Mouse (Mus musculus): Measurements from ENCODE around the gene Etnk1. TPM values are rescaled to one million over a fixed set of nuclear protein-coding genes. Genes with fewer than 3 reads are reported as not detected.
"Not testable (repeated sequence)": the region's sequence is repeated elsewhere in the genome, so short reads cannot be mapped to it uniquely, and the experiment has no call there.

Gene Etnk1
- total and polyA plus RNA-seq, 3 experiments, result 29.9 to 37.0 (median 33.6) TPM

- no peak for TF ChIP-seq MYC (IDR thresholded peaks at IDR 0.05; ENCODE audit: low read depth, low read length)
- H3K27ac ChIP-seq (ENCODE audit: control insufficient read depth, low read depth, low read length), result peak overlapping the region; percentile 33
- H3K4me3 ChIP-seq (ENCODE audit: control insufficient read depth in 1 of 2, insufficient read depth in 1 of 2, low read depth in 2 of 2, low read length in 2 of 2), result peak overlapping the region in 1 of 2 experiments; percentile 21; a peak in 2 of 4 replicates
- no peaks in the 10 kb centered on the region for H3K27me3 ChIP-seq (ENCODE audit: control insufficient read depth in 1 of 2, insufficient read depth in 2 of 2, low read length in 2 of 2)
- H3K9ac ChIP-seq (ENCODE audit: control insufficient read depth, low read depth, low read length, poor library complexity, severe bottlenecking), result no peak overlapping the region
- peaks cover 7 to 22% of the 10 kb centered on the region in 2 experiments for H3K4me1 ChIP-seq (ENCODE audit: control insufficient read depth in 1 of 2, insufficient read depth in 2 of 2, low read length in 2 of 2)
- H3K9me3 ChIP-seq (replicated peaks; ENCODE audit: insufficient read depth, low read length), result no peaks in the 10 kb centered on the region
- no peak for DNase-seq (ENCODE audit: low read depth, low spot score)
- peaks cover 0 to 21% of the 10 kb centered on the region in 2 experiments; a peak in 2 of 4 replicates for H3K36me3 ChIP-seq (ENCODE audit: control insufficient read depth in 1 of 2, insufficient read depth in 2 of 2, low read length in 2 of 2)
- no peaks in the 10 kb centered on the region for H3K79me2 ChIP-seq (ENCODE audit: control insufficient read depth, insufficient read depth, low read length, poor library complexity)
Observed at GRCm38 (mm10) chr6:143149766-143150291, 17.2 kb upstream of the Etnk1 start.

GRCm38 (mm10) chr6:143151081-143151995 lies 15.7 kb upstream of the Etnk1 start:
- Histone ChIP-seq H3K27ac (ENCODE audit: control insufficient read depth, low read depth, low read length) (peak overlapping the region; percentile 75), H3K9ac (ENCODE audit: control insufficient read depth, low read depth, low read length, poor library complexity, severe bottlenecking) (peak overlapping the region; percentile 54), H3K4me1 (ENCODE audit: control insufficient read depth in 1 of 2, insufficient read depth in 2 of 2, low read length in 2 of 2) (peaks cover 7 to 22% of the 10 kb centered on the region in 2 experiments), H3K36me3 (ENCODE audit: control insufficient read depth in 1 of 2, insufficient read depth in 2 of 2, low read length in 2 of 2) (peaks cover 0 to 21% of the 10 kb centered on the region in 2 experiments; a peak in 2 of 4 replicates), H3K4me3 (ENCODE audit: control insufficient read depth in 1 of 2, insufficient read depth in 1 of 2, low read depth in 2 of 2, low read length in 2 of 2) (peak overlapping the region in 1 of 2 experiments; percentile 17; a peak in 1 of 4 replicates)
- H3K27me3 ChIP-seq (ENCODE audit: control insufficient read depth in 1 of 2, insufficient read depth in 2 of 2, low read length in 2 of 2); H3K9me3 ChIP-seq (replicated peaks; ENCODE audit: insufficient read depth, low read length); H3K79me2 ChIP-seq (ENCODE audit: control insufficient read depth, insufficient read depth, low read length, poor library complexity): not testable (repeated sequence)
- TF ChIP-seq TBP (IDR thresholded peaks at IDR 0.05; ENCODE audit: low read depth, low read length) (0 out of 2 replicates have a peak, but pooled peaks have one; percentile 21), ZNF384 (IDR thresholded peaks at IDR 0.05; ENCODE audit: low read depth, low read length) (peak; percentile 89), CHD2 (IDR thresholded peaks at IDR 0.05; ENCODE audit: low read length) (peak; percentile 11; the same call in 1 of the 2 replicates), ETS1 (IDR thresholded peaks at IDR 0.05; ENCODE audit: low read depth, low read length) (0 out of 2 replicates have a peak, but pooled peaks have one; percentile 26), EP300 (IDR thresholded peaks at IDR 0.05; ENCODE audit: low read depth in 1 of 2, low read length in 2 of 2) (peak in 1 of 2 experiments; percentile 35; a peak in 1 of 4 replicates)
- DNase-seq (ENCODE audit: low read depth, low spot score), result peak; percentile 81

GRCm38 (mm10) chr6:143152321-143152827 lies 14.6 kb upstream of the Etnk1 start:
- Histone ChIP-seq H3K27ac (ENCODE audit: control insufficient read depth, low read depth, low read length) (no peak overlapping the region), H3K4me1 (ENCODE audit: control insufficient read depth in 1 of 2, insufficient read depth in 2 of 2, low read length in 2 of 2) (peaks cover 7 to 22% of the 10 kb centered on the region in 2 experiments)
- DNase-seq (ENCODE audit: low read depth, low spot score), result no peak

More at GRCm38 (mm10) chr6:143152321-143152827, 14.6 kb upstream of the Etnk1 start:
- Histone ChIP-seq H3K79me2 (ENCODE audit: control insufficient read depth, insufficient read depth, low read length, poor library complexity) (no peaks in the 10 kb centered on the region), H3K9ac (ENCODE audit: control insufficient read depth, low read depth, low read length, poor library complexity, severe bottlenecking) (no peak overlapping the region), H3K36me3 (ENCODE audit: control insufficient read depth in 1 of 2, insufficient read depth in 2 of 2, low read length in 2 of 2) (peaks cover 0 to 21% of the 10 kb centered on the region in 2 experiments; a peak in 2 of 4 replicates), H3K4me3 (ENCODE audit: control insufficient read depth in 1 of 2, insufficient read depth in 1 of 2, low read depth in 2 of 2, low read length in 2 of 2) (no peak overlapping the region), H3K9me3 (replicated peaks; ENCODE audit: insufficient read depth, low read length) (no peaks in the 10 kb centered on the region), H3K27me3 (ENCODE audit: control insufficient read depth in 1 of 2, insufficient read depth in 2 of 2, low read length in 2 of 2) (no peaks in the 10 kb centered on the region)
- TF ChIP-seq MAX (IDR thresholded peaks at IDR 0.05; ENCODE audit: low read length) (no peak), EP300 (IDR thresholded peaks at IDR 0.05; ENCODE audit: low read depth in 1 of 2, low read length in 2 of 2) (no peak), UBTF (IDR thresholded peaks at IDR 0.05; ENCODE audit: borderline replicate concordance, insufficient read depth, low read depth, low read length) (no peak), USF1 (IDR thresholded peaks at IDR 0.05; ENCODE audit: low read depth, low read length) (no peak), ZNF384 (IDR thresholded peaks at IDR 0.05; ENCODE audit: low read depth, low read length) (no peak), CHD2 (IDR thresholded peaks at IDR 0.05; ENCODE audit: low read length) (no peak), JUND (IDR thresholded peaks at IDR 0.05; ENCODE audit: low read depth, low read length) (no peak), TBP (IDR thresholded peaks at IDR 0.05; ENCODE audit: low read depth, low read length) (no peak)

All from MEL (cell line).